ENCODE assay signal across 9 mouse cellular contexts in the genomic region with DNA sequence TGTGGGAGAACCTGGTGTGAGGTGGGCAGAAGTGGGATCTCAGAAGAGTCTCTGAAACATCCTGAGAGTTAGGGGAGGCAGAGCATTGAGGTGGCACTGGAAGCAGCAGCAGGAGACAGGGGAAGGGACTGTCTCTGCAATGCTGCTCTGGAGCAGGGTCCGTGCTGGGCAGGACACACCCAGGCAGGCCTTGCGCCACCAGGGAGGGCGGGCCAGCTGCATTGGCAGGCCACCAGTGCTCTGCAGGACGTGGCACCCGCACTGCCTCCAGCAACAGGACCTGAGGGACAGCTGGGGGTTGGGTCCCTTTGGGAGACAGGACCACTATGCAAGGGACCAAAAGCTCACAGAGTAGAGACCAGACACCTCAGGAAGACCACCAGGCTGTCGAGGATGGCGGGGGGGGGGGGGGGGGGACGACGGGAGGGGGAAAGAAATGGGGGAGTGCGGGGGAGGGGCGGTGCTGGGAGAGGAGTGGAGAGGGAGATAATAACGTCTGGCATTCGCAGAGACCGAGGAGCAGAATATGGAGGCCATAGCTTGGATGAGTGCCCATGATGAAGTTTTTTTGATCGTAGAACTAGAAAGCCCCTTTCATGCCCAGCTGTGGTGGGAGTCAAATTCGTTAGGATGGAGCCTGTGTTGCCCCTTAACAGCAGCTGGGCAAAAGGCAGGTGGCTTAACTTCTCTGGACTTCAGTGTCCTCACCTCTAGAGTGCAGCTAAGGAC. TPM values are rescaled to one million over a fixed set of nuclear protein-coding genes. Genes with fewer than 3 reads are reported as not detected.
DNase-seq lines count a peak whose midpoint lies in the region; ATAC-seq lines count a peak whose summit lies in the region.
"Had no signal": no experiment of that assay in that cellular context is flagged by ENCODE, and none has a peak within 500 bp of the region (broad histone marks: within the 10 kb centered on the region; RNA-seq: fewer than 3 reads in every experiment).

No protein-coding gene starts in this region.

- peaks cover 14% of the 10 kb centered on the region for H3K4me1 ChIP-seq in heart, embryonic 11.5 days (ENCODE audit: control insufficient read depth, insufficient read depth, low read length)
- peaks cover 36% of the 10 kb centered on the region for H3K4me1 ChIP-seq in lung, embryonic 16.5 days (replicated peaks; ENCODE audit: control insufficient read depth, insufficient read depth, low read length)

- H3K27ac ChIP-seq in heart, embryonic 11.5 days (ENCODE audit: low read depth, low read length), result peak overlapping the region; percentile 66; the same call in 1 of the 2 replicates
- H3K27ac ChIP-seq in lung, embryonic 16.5 days (ENCODE audit: low read length), result peak overlapping the region; percentile 90

- H3K27me3 ChIP-seq in heart, embryonic 11.5 days (ENCODE audit: control insufficient read depth, insufficient read depth, low read length), result no peaks in the 10 kb centered on the region
- no peaks in the 10 kb centered on the region for H3K27me3 ChIP-seq in lung, embryonic 16.5 days (ENCODE audit: control insufficient read depth, insufficient read depth, low read depth, low read length)

- no peaks in the 10 kb centered on the region for H3K9me3 ChIP-seq in heart, embryonic 11.5 days (replicated peaks; ENCODE audit: control insufficient read depth, low read length)
- H3K9me3 ChIP-seq in lung, embryonic 16.5 days (ENCODE audit: control insufficient read depth, low read length), result no peaks in the 10 kb centered on the region

- WGBS in heart, embryonic 11.5 days (ENCODE audit: insufficient replicate concordance), result 19% methylated on average over 12 of the region's 16 CpGs
- WGBS in lung, embryonic 16.5 days, result 14% methylated on average over 11 of the region's 16 CpGs

- no peaks in the 10 kb centered on the region for H3K36me3 ChIP-seq in heart, embryonic 11.5 days (ENCODE audit: control insufficient read depth, insufficient read depth, low read length)
- no peaks in the 10 kb centered on the region for H3K36me3 ChIP-seq in lung, embryonic 16.5 days (ENCODE audit: control insufficient read depth, insufficient read depth, low read length)

- 0 out of 2 replicates have a peak, but pooled peaks have one; percentile 24 for ATAC-seq in heart, embryonic 11.5 days (replicated peaks; ENCODE audit: insufficient number of reproducible peaks, low FRiP score, low TSS enrichment)
- ATAC-seq in lung, embryonic 16.5 days (ENCODE audit: low read depth), result peak; percentile 80

- H3K9ac ChIP-seq in heart, embryonic 11.5 days (ENCODE audit: low read depth, low read length), result no peak overlapping the region
- peak overlapping the region; percentile 46 for H3K9ac ChIP-seq in lung, embryonic 16.5 days (ENCODE audit: low read length)

- H3K4me3 ChIP-seq in heart, embryonic 11.5 days (ENCODE audit: low read depth, low read length), result no peak overlapping the region
- no peak overlapping the region for H3K4me3 ChIP-seq in lung, embryonic 16.5 days (ENCODE audit: low read length)

- peak overlapping the region; percentile 17; the same call in 1 of the 2 replicates for H3K4me2 ChIP-seq in heart, embryonic 11.5 days
- H3K4me2 ChIP-seq in lung, embryonic 16.5 days (ENCODE audit: low read depth, low read length), result peak overlapping the region; percentile 30

- peak; percentile 61 for DNase-seq in layer of hippocampus, adult 9-11 months
- no peak for DNase-seq in layer of hippocampus, adult 8-10 months (ENCODE audit: low spot score in 2 of 2)
- DNase-seq in adrenal gland, postnatal 25 days, result peak; percentile 74
- DNase-seq in yolk sac, embryonic 10.5 days (ENCODE audit: low spot score), result no peak
- DNase-seq in spleen, postnatal 4 days (ENCODE audit: low spot score in 2 of 2), result no peak
- DNase-seq in embryo, embryonic 10 days (ENCODE audit: low spot score), result no peak

RNA-seq across cellular contexts. Expression of gene Col1a1, which starts 20.2 kb away (rescaled TPM):
- total RNA-seq in layer of hippocampus, adult 8-10 months (2022), result 1 to 10 TPM; 6.6 to 7.8 (median 7.3) TPM
- total RNA-seq in adrenal gland, postnatal 25 days (2021), result 74.0 and 116 TPM in 2 replicates
- polyA plus RNA-seq in heart, embryonic 11.5 days (2014; fragmentation: Nextera tagmentation; extraction: Ambion mirVana), result 129 and 157 TPM in 2 replicates
- 1,180 and 1,421 TPM in 2 replicates for polyA plus RNA-seq in lung, embryonic 16.5 days (2015; fragmentation: Nextera tagmentation; extraction: Ambion mirVana)

RNA-seq across cellular contexts. Expression of gene Hils1, which starts 51.6 kb away (rescaled TPM):
- total RNA-seq in layer of hippocampus, adult 8-10 months (2022), result not detected
- not detected in 2 replicates for total RNA-seq in adrenal gland, postnatal 25 days (2021)
- 0.24 TPM in 1 of 2 replicates, not detected in the other for polyA plus RNA-seq in heart, embryonic 11.5 days (2014; fragmentation: Nextera tagmentation; extraction: Ambion mirVana)
- polyA plus RNA-seq in lung, embryonic 16.5 days (2015; fragmentation: Nextera tagmentation; extraction: Ambion mirVana), result not detected in 2 replicates
- total RNA-seq: left cerebral cortex, postnatal 10 days had no signal

Comparison
In these comparisons a context has a peak if more than half of its experiments do, and no peak if none do; other contexts are left out.
1. DNase-seq: peak in layer of hippocampus, adult 9-11 months (single experiment) and adrenal gland, postnatal 25 days (single experiment); none in layer of hippocampus, adult 8-10 months (0 of 2), yolk sac, embryonic 10.5 days (single experiment), spleen, postnatal 4 days (0 of 2) and embryo, embryonic 10 days (single experiment).